Mouse (Mus musculus) gastrocnemius, postnatal 10 days (tissue): ENCODE data around the gene Frmpd2. TPM values are rescaled to one million over a fixed set of nuclear protein-coding genes. Genes with fewer than 3 reads are reported as not detected.

Experiments used
- total RNA-seq, 2 experiments: library from RNA; stranded (reverse); gene quantifications; 2 replicates each; pipeline ENCODE4 v1.2.3; 2021

The Frmpd2 gene
- total RNA-seq, 2 experiments from 2014 or later = 0.23 TPM; not detected in 1

Other genes starting within 250 kb of the Frmpd2 start
- gene Mapk8, start 24.5 kb upstream of the Frmpd2 start, total RNA-seq = 10 to 100 TPM; 30.9 to 35.2 TPM
- gene Ptpn20, start 117.5 kb downstream of the Frmpd2 start, total RNA-seq = not detected